Mouse (Mus musculus) small intestine, adult 2 months (tissue): ENCODE data around the gene Ano1.

ENCODE experiments used
- CTCF ChIP-seq: fragments of 200-500 bp; IDR thresholded peaks from 2 replicates; pipeline ENCODE4 v1.5.1; 2012; ENCODE audit warnings: low read depth, mild to moderate bottlenecking, control low read depth, inconsistent platforms, low read length, moderate library complexity, mixed read lengths; ENCODE audit not compliant: insufficient replicate concordance, insufficient read length; ENCODE audit errors: extremely low read depth
- POLR2A ChIP-seq: fragments of 200-500 bp; IDR thresholded peaks from 2 replicates; pipeline ENCODE4 v1.6.1; 2012; ENCODE audit warnings: low read depth, mild to moderate bottlenecking, control low read depth, inconsistent platforms, low read length, moderate library complexity

DNA sequence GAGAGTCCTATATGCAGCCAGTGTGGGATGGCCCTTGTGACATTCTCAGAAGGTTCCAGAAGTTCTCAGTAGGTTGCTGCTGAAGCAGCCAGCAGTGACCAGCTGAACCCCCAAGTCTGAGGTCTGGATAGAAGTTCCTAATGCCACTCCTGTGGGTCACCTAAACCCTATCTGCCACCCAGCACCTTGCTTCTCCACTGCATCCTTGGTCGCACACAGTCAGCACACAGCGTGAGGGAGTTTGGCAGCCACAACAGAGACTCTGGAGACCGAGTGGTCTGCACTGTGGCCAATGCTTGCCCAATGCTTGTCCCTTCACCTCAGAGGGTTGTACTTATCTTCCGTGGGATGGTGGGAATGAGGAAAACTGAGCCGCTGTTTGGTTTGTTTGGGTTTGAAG, 35.7 kb upstream of the Ano1 start:
- TF ChIP-seq POLR2A (no peak), CTCF (no peak)
